Mouse (Mus musculus) liver, embryonic 16.5 days (tissue): ENCODE measurements around the gene Gm4981. TPM values are rescaled to one million over a fixed set of nuclear protein-coding genes. Genes with fewer than 3 reads are reported as not detected.
A peak's percentile ranks its signal among the peaks of the same experiment; 100 is the strongest.
"Not testable (repeated sequence)": the region's sequence is repeated elsewhere in the genome, so short reads cannot be mapped to it uniquely, and the experiment has no call there.

Experiments used
- ATAC-seq: fragments of 200-750 bp; cut with Nextera tagmentation; 2 replicates; pipeline ENCODE4 v1.8.0; 2017; ENCODE audit warnings: low read depth, mild to moderate bottlenecking, moderate number of reproducible peaks, moderate library complexity
- H3K27ac ChIP-seq: fragments of 300-500 bp; sonication (generic); 2 replicates; pipeline ENCODE4 v1.5.1; 2014; ENCODE audit warnings: mild to moderate bottlenecking, low read length
- H3K27me3 ChIP-seq: fragments of 300-500 bp; sonication (generic); 2 replicates; pipeline ENCODE4 v1.6.1; 2014; ENCODE audit warnings: low read depth, low read length, mixed read lengths; ENCODE audit not compliant: control insufficient read depth, insufficient read depth
- H3K36me3 ChIP-seq: fragments of 300-500 bp; sonication (generic); 2 replicates; pipeline ENCODE4 v1.6.1; 2014; ENCODE audit warnings: mild to moderate bottlenecking; ENCODE audit not compliant: control insufficient read depth, insufficient read depth
- H3K4me1 ChIP-seq: fragments of 300-500 bp; sonication (generic); 2 replicates; pipeline ENCODE4 v1.6.1; 2014; ENCODE audit warnings: low read depth, low read length, mixed read lengths; ENCODE audit not compliant: control insufficient read depth
- H3K4me2 ChIP-seq: fragments of 300-500 bp; sonication (generic); 2 replicates; pipeline ENCODE4 v1.6.1; 2014; ENCODE audit warnings: low read depth, low read length, mixed read lengths
- H3K4me3 ChIP-seq: fragments of 300-500 bp; sonication (generic); 2 replicates; pipeline ENCODE4 v1.5.1; 2014; ENCODE audit warnings: low read depth, mild to moderate bottlenecking, low read length
- H3K9ac ChIP-seq: fragments of 300-500 bp; sonication (generic); 2 replicates; pipeline ENCODE4 v1.6.1; 2014; ENCODE audit warnings: low read depth, low read length
- H3K9me3 ChIP-seq: fragments of 300-500 bp; sonication (generic); replicated peaks from 2 replicates; pipeline ENCODE4 v1.6.1; 2016; ENCODE audit warnings: low read length; ENCODE audit not compliant: control insufficient read depth
- WGBS: fragments of 180-500 bp; shearing (Covaris S2); extraction: QIAGEN DNeasy Blood & Tissue Kit; methylation state at CpG from one replicate; pipeline ENCODE4 v1.1.7; 2014; ENCODE audit not compliant: insufficient replicate concordance; 5-methylcytosine and 5-hydroxymethylcytosine counted together
- polyA plus RNA-seq: library from polyadenylated mRNA; unstranded; fragments of >200 nt; fragmentation: Nextera tagmentation; extraction: Ambion mirVana; gene quantifications from 2 replicates; pipeline ENCODE4 v1.2.1, GENCODE M21; 2015

Gene Gm4981
- polyA plus RNA-seq: not detected in 2 replicates

DNA sequence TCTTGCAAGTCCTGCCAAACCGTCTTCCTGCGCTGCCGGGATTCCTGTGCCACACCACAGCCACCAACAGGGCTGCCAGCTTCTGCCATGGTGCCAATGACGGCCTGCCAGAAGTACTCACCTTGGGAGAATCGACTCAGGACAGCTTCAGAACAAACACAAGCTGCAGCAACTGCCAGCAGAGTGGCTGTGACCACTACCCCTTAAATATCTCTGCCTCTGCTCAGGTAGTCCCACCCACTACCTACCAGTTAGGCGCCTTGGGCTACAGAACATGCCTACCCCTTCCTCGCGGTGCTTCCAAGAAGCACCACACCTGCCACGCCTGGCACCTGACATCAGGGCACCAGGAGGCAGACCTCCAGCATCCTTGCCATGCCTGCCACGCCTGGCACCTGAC is at the start of gene Gm4981:
Gene Gm4981 (minus strand): TSS at position 89 of the 400 bp plus-strand sequence.
- H3K4me3 ChIP-seq: no peak within 1 kb of the TSS
- no peaks in the 10 kb centered on the region for H3K4me1 ChIP-seq
- peaks cover 6% of the 10 kb centered on the region for H3K9me3 ChIP-seq
- H3K4me2 ChIP-seq: no peak within 1 kb of the TSS
- no peak within 1 kb of the TSS for H3K27ac ChIP-seq
- ATAC-seq: no peak
- H3K27me3 ChIP-seq: no peaks in the 10 kb centered on the region
- H3K9ac ChIP-seq: no peak within 1 kb of the TSS
- no peaks in the 10 kb centered on the region for H3K36me3 ChIP-seq
- WGBS: 71% methylated on average over 10 of the region's 10 CpGs

DNA sequence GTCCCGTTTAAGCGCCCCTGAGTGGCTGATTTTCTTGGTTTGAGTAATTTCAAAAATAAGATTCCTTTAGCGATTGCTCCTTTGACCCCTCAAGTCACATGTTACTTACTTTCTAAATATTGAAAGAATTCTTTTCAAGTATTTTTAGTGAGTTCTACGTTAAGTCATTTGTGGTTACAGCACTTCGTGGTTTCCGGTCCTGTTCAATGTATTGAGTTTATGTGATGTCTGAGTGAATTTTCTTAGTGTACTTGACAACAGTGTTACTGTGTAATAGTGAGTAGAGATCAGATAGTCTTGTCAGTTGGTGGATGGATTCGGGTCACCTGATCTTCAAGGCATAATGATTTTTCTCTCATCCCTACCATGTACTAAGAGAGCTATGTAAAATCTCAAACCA is 45.7 kb upstream of the Gm4981 start:
- no peak overlapping the region for H3K4me2 ChIP-seq
- H3K27me3 ChIP-seq: no peaks in the 10 kb centered on the region
- peaks cover 6% of the 10 kb centered on the region for H3K36me3 ChIP-seq
- H3K9ac ChIP-seq: no peak overlapping the region
- no peak for ATAC-seq
- H3K9me3 ChIP-seq: no peaks in the 10 kb centered on the region
- WGBS: 65% methylated on average over 7 of the region's 7 CpGs
- H3K27ac ChIP-seq: no peak overlapping the region
- no peaks in the 10 kb centered on the region for H3K4me1 ChIP-seq
- no peak overlapping the region for H3K4me3 ChIP-seq

DNA sequence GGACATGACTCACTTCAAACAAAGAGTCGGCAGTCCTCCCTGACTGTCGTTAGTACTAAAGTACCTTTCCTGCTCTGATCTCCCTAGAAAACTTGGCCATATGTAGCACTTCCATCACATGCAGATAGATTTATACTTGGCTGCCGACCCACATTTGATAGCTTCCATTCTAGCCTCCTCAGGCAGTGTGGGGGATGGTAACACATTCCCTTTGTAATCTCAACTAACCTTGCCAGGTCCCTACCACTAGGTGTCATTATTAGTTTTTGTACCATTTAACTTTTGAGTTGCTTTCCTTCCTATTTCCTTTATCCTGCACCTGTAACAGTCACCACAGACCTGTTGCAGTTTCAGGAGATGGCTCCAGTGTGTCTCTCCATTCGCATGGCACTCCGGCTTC is 22.0 kb upstream of the Gm4981 start:
- Histone ChIP-seq H3K9ac (no peak overlapping the region), H3K27ac (no peak overlapping the region), H3K4me3 (no peak overlapping the region), H3K9me3 (no peaks in the 10 kb centered on the region), H3K4me2 (no peak overlapping the region), H3K36me3 (peaks cover 5% of the 10 kb centered on the region; the same call in 1 of the 2 replicates), H3K27me3 (no peaks in the 10 kb centered on the region), H3K4me1 (peaks cover 7% of the 10 kb centered on the region)
- no peak for ATAC-seq
- 59% methylated on average over 5 of the region's 5 CpGs for WGBS

DNA sequence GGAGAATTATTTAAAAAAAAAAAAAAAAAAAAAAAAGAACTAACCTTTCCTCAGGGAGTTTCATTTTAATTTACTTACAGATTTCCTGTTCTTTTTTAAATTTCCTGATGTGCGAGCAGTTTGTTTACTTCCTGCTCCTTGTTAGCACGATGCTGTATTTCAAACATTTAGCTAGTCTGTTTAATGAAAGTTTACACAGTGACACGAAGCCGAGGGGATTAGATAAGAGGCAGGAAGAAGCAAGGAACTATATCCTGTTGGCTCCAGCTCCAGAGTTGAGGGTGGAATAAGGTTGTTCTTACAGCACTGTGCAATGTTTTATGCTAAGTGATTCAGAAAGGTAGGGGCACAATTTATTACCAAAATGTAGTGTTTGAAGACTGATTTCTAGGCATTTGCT is 19.5 kb upstream of the Gm4981 start:
- H3K9ac ChIP-seq: peak overlapping the region; percentile 87
- WGBS: 1% methylated on average over 4 of the region's 4 CpGs
- H3K4me1 ChIP-seq: peaks cover 7% of the 10 kb centered on the region
- H3K4me2 ChIP-seq: peak overlapping the region; percentile 71
- no peaks in the 10 kb centered on the region for H3K36me3 ChIP-seq
- no peak for ATAC-seq
- no peaks in the 10 kb centered on the region for H3K9me3 ChIP-seq
- no peaks in the 10 kb centered on the region for H3K27me3 ChIP-seq
- peak overlapping the region; percentile 93 for H3K4me3 ChIP-seq
- H3K27ac ChIP-seq: peak overlapping the region; percentile 12; the same call in 1 of the 2 replicates

DNA sequence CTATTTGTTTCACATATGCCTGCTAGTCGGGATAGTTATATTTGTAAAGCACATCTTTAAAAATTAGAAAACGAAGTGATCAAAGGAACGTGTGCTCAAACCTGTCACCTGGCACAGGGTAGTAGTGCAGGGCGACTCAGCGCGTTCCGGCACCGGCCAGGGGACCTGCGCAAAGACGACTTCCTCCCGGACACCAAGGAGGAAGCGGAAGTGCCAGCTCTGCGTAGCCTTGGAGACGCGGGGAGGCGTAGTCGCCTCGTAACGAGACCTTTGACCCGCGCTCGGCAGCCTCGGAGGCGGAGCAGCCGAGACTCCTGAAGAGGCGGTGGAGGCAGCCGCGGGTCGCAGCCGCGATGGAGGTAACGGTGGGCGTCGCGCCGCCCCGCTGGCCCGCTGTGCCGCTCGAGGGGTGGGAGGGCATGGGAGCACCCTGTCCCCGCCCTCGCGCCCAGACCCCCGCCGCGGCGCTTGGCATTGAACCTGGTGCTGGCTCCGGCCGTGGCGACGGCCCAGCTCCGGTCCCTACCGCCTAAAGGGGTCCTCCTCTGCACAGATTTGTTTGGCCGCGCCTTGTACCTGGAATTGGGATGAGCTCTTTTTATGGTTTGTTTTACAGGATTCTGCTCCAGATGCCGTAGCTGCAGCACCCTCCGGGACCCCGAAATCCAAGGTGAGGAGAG is 18.9 kb upstream of the Gm4981 start, which contains the start of gene Gcc2:
Gene Gcc2 (plus strand): TSS at position 285 of the 680 bp plus-strand sequence.
- WGBS: under 1% methylated on average over 58 of the region's 58 CpGs
- H3K9ac ChIP-seq: peak within 1 kb of the TSS; percentile 87
- peak; percentile 98 for ATAC-seq
- peak within 1 kb of the TSS; percentile 93 for H3K4me3 ChIP-seq
- H3K4me1 ChIP-seq: peaks cover 7% of the 10 kb centered on the region
- no peaks in the 10 kb centered on the region for H3K27me3 ChIP-seq
- H3K27ac ChIP-seq: peak within 1 kb of the TSS; percentile 70
- peak within 1 kb of the TSS; percentile 71 for H3K4me2 ChIP-seq
- H3K36me3 ChIP-seq: no peaks in the 10 kb centered on the region
- no peaks in the 10 kb centered on the region for H3K9me3 ChIP-seq

DNA sequence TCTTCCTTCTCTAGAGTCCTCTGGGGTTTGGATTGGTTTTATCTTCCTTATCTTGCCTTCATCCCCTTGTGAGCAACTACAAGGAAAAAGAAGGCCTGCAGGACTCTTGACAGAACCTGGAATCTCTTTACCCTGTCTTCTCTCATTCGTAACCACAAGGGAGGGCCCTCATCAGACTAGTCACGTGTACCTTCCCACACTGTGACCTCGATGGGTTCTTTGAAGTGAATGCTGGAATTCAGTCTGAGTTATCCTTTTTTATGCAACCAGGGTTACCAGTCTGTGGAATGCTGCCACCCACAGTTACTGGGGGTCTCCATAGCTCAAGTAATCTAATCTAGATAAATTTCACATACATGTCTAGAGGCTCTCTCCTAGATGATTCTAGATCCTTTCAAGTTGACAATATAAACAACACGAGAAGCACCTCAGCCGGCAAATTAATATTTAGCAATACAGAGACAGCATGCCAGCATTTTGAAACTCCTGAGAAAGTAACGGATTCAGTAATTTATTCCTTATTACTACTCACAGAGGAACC is 18.2 kb upstream of the Gm4981 start:
- Histone ChIP-seq H3K4me1 (peaks cover 7% of the 10 kb centered on the region), H3K9me3 (no peaks in the 10 kb centered on the region), H3K27me3 (no peaks in the 10 kb centered on the region), H3K9ac (peak overlapping the region; percentile 87), H3K27ac (no peak overlapping the region), H3K4me3 (peak overlapping the region; percentile 93), H3K36me3 (no peaks in the 10 kb centered on the region), H3K4me2 (peak overlapping the region; percentile 71)
- no peak for ATAC-seq
- WGBS: 18% methylated on average over 6 of the region's 6 CpGs

DNA sequence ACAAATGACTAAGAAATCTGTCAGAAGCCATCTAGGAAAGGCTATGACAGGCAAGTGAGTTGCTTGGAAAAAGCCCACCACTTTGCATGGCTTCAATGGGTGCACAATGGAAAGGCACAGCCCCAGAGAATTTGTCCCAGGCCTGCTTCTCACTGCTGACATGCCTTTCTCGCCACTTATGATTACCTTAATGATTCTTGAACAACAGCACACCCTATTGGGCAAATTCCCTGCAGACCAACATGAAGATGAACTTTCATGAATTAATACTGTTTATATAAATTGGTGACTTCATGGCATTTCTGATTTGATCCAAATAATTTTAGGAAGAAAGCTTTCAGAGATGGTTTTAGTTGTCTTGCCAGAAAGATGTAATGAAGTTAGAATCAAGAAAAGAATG is 13.0 kb upstream of the Gm4981 start:
- no peak overlapping the region for H3K9ac ChIP-seq
- H3K27me3 ChIP-seq: no peaks in the 10 kb centered on the region
- no peak overlapping the region for H3K4me3 ChIP-seq
- H3K4me1 ChIP-seq: peaks cover under 1% of the 10 kb centered on the region
- H3K36me3 ChIP-seq: no peaks in the 10 kb centered on the region
- H3K27ac ChIP-seq: no peak overlapping the region
- ATAC-seq: no peak
- 18% methylated on average over 1 of the region's 1 CpGs for WGBS
- H3K9me3 ChIP-seq: no peaks in the 10 kb centered on the region
- H3K4me2 ChIP-seq: no peak overlapping the region

DNA sequence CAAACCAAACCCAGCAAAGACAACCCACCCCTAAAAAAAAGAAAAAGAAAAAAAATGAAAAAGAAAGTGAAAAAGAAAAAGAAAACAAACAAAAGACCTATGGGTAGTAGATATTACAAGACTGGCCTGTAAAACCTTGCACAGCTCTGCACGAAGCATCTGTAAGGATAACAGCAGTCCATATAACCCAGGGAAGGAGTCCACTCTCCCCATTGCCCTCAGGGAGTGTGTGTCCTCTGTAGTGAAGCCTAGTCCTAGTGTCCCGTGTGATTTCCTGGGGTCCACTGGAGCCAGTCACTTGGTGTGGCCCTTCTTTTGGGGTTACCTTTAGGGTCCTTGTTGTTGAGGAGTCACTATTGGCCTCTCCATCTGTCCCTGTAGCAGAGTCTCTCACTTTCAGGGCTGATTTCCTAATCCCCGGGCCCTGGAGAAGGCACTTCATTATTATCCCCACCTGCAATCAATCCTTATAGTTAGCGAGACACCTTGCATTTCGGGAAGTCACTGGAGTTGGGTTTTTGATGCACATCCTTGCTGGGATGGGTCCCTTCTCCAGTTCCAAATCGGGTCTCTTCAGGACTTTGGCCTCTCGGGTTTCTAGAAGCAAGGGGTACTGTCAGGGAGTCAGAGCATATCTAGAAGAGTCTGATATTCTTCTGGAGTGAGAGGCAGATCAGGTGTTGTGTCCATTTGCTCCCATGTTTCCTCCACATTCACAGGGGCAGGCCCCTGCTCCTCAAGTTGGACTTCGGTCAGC is 2.7 kb upstream of the Gm4981 start:
- not testable (repeated sequence) for H3K9me3 ChIP-seq, H3K27ac ChIP-seq, H3K4me1 ChIP-seq, H3K9ac ChIP-seq, H3K4me3 ChIP-seq, H3K4me2 ChIP-seq, H3K27me3 ChIP-seq, ATAC-seq, H3K36me3 ChIP-seq
- WGBS: 56% methylated on average over 7 of the region's 8 CpGs

DNA sequence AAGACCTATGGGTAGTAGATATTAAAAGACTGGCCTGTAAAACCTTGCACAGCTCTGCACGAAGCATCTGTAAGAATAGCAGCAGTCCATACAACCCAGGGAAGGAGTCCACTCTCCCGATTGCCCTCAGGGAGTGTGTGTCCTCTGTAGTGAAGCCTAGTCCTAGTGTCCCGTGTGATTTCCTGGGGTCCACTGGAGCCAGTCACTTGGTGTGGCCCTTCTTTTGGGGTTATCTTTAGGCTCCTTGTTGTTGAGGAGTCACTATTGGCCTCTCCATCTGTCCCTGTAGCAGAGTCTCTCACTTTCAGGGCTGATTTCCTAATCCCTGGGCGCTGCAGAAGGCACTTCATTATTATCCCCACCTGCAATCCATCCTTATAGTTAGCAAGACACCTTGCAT is 1.5 kb downstream of the Gm4981 start:
- H3K9me3 ChIP-seq, H3K4me1 ChIP-seq, ATAC-seq, H3K27me3 ChIP-seq, H3K36me3 ChIP-seq, H3K4me3 ChIP-seq, H3K9ac ChIP-seq, H3K27ac ChIP-seq, H3K4me2 ChIP-seq: not testable (repeated sequence)
- WGBS: 64% methylated on average over 4 of the region's 4 CpGs
